Mouse (Mus musculus): Measurements from ENCODE around the gene Vcam1. TPM values are rescaled to one million over a fixed set of nuclear protein-coding genes. Genes with fewer than 3 reads are reported as not detected.

Vcam1 gene
- total RNA-seq, 2 experiments from 2014 or later = 16.8 to 19.1 TPM

DNA sequence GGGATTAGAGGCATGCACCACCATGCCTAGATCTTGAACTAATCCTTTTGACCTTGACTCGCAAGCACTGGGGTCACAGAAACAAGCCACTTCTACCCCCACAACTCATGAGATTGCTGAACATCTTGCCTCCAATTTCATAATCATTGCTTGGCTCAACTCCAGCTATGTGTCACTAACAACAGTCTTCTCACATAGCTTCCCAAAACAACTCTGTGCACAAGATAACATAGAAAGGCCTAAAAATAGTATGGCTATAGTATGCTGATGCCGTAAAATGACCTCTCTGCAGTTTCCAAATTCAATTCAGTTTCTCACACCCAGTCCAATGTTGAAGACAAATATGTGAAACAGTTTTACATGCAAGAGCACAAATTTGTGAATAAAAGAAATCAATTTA, 56.9 kb downstream of the Vcam1 start:
- H3K4me3 ChIP-seq = no peak overlapping the region
- DNase-seq (ENCODE audit: extremely low spot score in 1 of 2, low spot score in 2 of 2) = no peak
- intact Hi-C loops (cut with DNase I) = no loop called here
- H3K27ac ChIP-seq = no peak overlapping the region
- no peak for TF ChIP-seq CTCF (IDR thresholded peaks at IDR 0.05)

DNA sequence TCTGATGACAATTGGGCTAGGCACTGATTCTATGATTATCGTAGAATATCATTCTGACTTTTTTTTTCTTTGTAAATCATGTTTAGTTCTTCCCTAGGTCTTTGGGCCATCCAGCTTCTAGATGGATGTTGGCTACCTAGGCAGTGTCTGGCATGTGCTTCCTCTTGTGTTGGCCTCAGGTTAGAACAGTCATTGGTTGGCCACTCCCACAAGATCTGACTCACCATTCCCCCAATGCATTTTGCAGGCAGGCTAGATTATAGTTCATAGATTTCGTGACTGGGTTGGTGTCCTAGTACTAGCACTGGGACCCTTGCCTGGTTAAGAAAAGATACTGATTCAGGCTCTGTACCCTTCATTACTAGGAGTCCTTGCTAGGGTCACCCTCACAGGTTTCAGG, 67.3 kb downstream of the Vcam1 start:
- TF ChIP-seq CTCF (IDR thresholded peaks at IDR 0.05) = no peak
- no peak overlapping the region for H3K27ac ChIP-seq
- no peak for DNase-seq (ENCODE audit: extremely low spot score in 1 of 2, low spot score in 2 of 2)
- intact Hi-C loops (cut with DNase I) = no loop called here
- H3K4me3 ChIP-seq = no peak overlapping the region

DNA sequence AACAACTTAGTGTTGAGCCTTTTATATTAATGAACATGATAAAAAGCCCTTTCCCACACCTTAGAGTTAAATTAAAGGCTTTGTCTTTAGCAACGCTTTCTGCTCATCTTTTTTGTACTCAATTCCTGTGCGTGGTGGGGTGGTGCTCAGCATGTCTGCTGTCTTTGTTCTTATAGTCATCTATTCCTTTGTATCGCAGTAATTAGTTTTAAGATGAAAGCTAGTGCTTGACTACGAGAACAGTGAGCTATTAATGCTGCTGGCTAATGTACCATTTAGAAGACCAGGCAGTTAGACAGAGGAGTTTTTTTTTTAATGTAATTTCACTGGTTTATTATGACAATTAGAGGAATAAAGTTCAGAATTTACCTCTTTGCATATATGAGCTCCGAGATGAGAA, 69.2 kb downstream of the Vcam1 start:
- intact Hi-C loops (cut with DNase I) = no loop called here
- DNase-seq (ENCODE audit: extremely low spot score in 1 of 2, low spot score in 2 of 2) = no peak
- Histone ChIP-seq H3K27ac (no peak overlapping the region), H3K4me3 (no peak overlapping the region)
- no peak for TF ChIP-seq CTCF (IDR thresholded peaks at IDR 0.05)

Other genes starting within 250 kb of the Vcam1 start
- gene Dph5, start 241.9 kb downstream of the Vcam1 start, total RNA-seq (2021) = 10 to 100 TPM; 11.0 to 12.3 TPM
- gene Slc30a7, start 122.3 kb downstream of the Vcam1 start, total RNA-seq (2021) = 10 to 100 TPM; 22.3 to 25.3 TPM
- gene Extl2, start 122.2 kb downstream of the Vcam1 start, total RNA-seq (2021) = 10 to 100 TPM; 70.4 to 73.0 TPM
- 10 to 100 TPM; 63.5 to 94.5 TPM for gene Gpr88, start 123.8 kb upstream of the Vcam1 start, total RNA-seq (2021)